Comparison of ENCODE assay signal across 9 mouse cellular contexts in the genomic region with DNA sequence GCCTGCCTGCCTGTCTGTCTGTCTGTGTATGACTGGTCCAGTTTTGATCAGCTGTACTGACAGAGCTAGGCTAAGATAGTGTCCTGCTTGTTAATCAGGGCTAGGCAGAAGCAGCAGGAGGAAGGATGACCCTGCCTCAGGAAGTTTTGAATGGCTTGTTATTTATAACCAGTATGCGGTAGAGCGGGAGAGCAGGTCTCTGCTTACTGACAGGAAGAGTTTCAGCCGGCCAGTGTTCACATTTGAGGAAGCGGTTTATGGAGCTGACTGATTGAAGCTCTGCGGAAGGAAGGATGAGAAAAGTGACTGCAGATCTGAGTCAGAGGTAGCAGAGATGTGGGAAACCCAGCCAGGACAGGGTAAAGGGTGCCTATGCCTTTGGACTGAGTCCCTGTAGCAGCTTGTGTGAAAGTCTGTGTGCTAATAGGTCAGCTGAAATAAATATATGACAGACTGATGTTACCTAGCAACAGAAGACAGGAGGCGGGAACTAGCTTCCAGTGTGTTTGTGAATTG. TPM values are rescaled to one million over a fixed set of nuclear protein-coding genes. Genes with fewer than 3 reads are reported as not detected.
DNase-seq lines count a peak whose midpoint lies in the region; ATAC-seq and TF ChIP-seq lines count a peak whose summit lies in the region.
"Had no signal": no experiment of that assay in that cellular context is flagged by ENCODE, and none has a peak within 500 bp of the region (broad histone marks: within the 10 kb centered on the region; RNA-seq: fewer than 3 reads in every experiment).

No protein-coding gene starts in this region.

- peak; percentile 7 for DNase-seq in left cerebral cortex, adult 11 months (ENCODE audit: low spot score)
- DNase-seq in left cerebral cortex, postnatal 36 days (ENCODE audit: low spot score in 2 of 2) = no peak
- DNase-seq in c-Kit-positive CD71-positive TER-119-positive erythroid progenitor cells, embryonic 14.5 days (ENCODE audit: low spot score) = peak; percentile 69
- peak; percentile 53 for DNase-seq in heart, postnatal 0 days (ENCODE audit: low spot score)
- peak; percentile 33 to 59 for DNase-seq in kidney, postnatal 25 days
- DNase-seq in lung, postnatal 0 days (ENCODE audit: low spot score) = peak; percentile 73
- peak; percentile 69 for DNase-seq in retina, postnatal 1 day
- DNase-seq in testis, postnatal 14 days (ENCODE audit: low spot score) = no peak

- TF ChIP-seq CTCF in heart, postnatal 0 days (IDR thresholded peaks at IDR 0.05; ENCODE audit: low read depth) = no peak
- no peak for TF ChIP-seq CTCF in lung, postnatal 0 days (IDR thresholded peaks at IDR 0.05)

- intact Hi-C loops in left cerebral cortex, postnatal 36 days (cut with DNase I) = no loop called here

- no peak overlapping the region for H3K4me3 ChIP-seq in heart, postnatal 0 days (ENCODE audit: low read depth, low read length)
- no peak overlapping the region for H3K4me3 ChIP-seq in lung, postnatal 0 days (ENCODE audit: low read depth, low read length)

- no peaks in the 10 kb centered on the region for H3K27me3 ChIP-seq in heart, postnatal 0 days (ENCODE audit: control insufficient read depth, insufficient read depth, low read length)
- no peaks in the 10 kb centered on the region for H3K27me3 ChIP-seq in lung, postnatal 0 days (replicated peaks; ENCODE audit: insufficient read depth, low read length)

- no peaks in the 10 kb centered on the region for H3K9me3 ChIP-seq in heart, postnatal 0 days (replicated peaks; ENCODE audit: control insufficient read depth, low read length)
- H3K9me3 ChIP-seq in lung, postnatal 0 days (ENCODE audit: low read length) = no peaks in the 10 kb centered on the region

- peaks cover 5% of the 10 kb centered on the region; the same call in 1 of the 2 replicates for H3K36me3 ChIP-seq in heart, postnatal 0 days (replicated peaks; ENCODE audit: control insufficient read depth, insufficient read depth, low read length)
- no peaks in the 10 kb centered on the region for H3K36me3 ChIP-seq in lung, postnatal 0 days (ENCODE audit: insufficient read depth, low read length)

- no peak for TF ChIP-seq EP300 in heart, postnatal 0 days (IDR thresholded peaks at IDR 0.05; ENCODE audit: low read depth)
- peak; percentile 47; the same call in 1 of the 2 replicates for TF ChIP-seq EP300 in lung, postnatal 0 days (IDR thresholded peaks at IDR 0.05)

- peak overlapping the region; percentile 43 for H3K27ac ChIP-seq in heart, postnatal 0 days (ENCODE audit: low read depth)
- peak overlapping the region; percentile 43; the same call in 1 of the 2 replicates for H3K27ac ChIP-seq in lung, postnatal 0 days (ENCODE audit: low read length)

- H3K9ac ChIP-seq in heart, postnatal 0 days (replicated peaks; ENCODE audit: low read depth, low read length) = no peak overlapping the region
- no peak overlapping the region for H3K9ac ChIP-seq in lung, postnatal 0 days (replicated peaks; ENCODE audit: low read depth)

- ATAC-seq in heart, postnatal 0 days (ENCODE audit: insufficient read depth, low read depth) = peak; percentile 64
- ATAC-seq in lung, postnatal 0 days = peak; percentile 86

- peak overlapping the region; percentile 22; the same call in 1 of the 2 replicates for H3K4me2 ChIP-seq in heart, postnatal 0 days (ENCODE audit: low read depth, low read length)
- peak overlapping the region; percentile 19; the same call in 1 of the 2 replicates for H3K4me2 ChIP-seq in lung, postnatal 0 days (replicated peaks; ENCODE audit: low read depth, low read length)

- WGBS in heart, postnatal 0 days = 24% methylated on average over 6 of the region's 6 CpGs
- WGBS in lung, postnatal 0 days = 19% methylated on average over 6 of the region's 6 CpGs

- H3K4me1 ChIP-seq in heart, postnatal 0 days (ENCODE audit: control insufficient read depth, insufficient read depth) = no peaks in the 10 kb centered on the region; the same call in none of the 2 replicates
- H3K4me1 ChIP-seq in lung, postnatal 0 days (ENCODE audit: insufficient read depth, low read depth, low read length) = peaks cover 10% of the 10 kb centered on the region; the same call in 1 of the 2 replicates

RNA-seq across cellular contexts. Expression of gene Dennd2c, which starts 27.9 kb away (rescaled TPM):
- under 1 TPM; 0.39 to 0.45 TPM for total RNA-seq in left cerebral cortex, postnatal 36 days (2021)
- 3.9 and 4.0 TPM in 2 replicates for total RNA-seq in heart, postnatal 0 days (2014; rRNA removed; ENCODE audit: low replicate concordance)
- 1.6 and 1.7 TPM in 2 replicates for polyA plus RNA-seq in heart, postnatal 0 days (2015; fragmentation: Nextera tagmentation; extraction: Ambion mirVana)
- polyA plus RNA-seq in lung, postnatal 0 days (2015; fragmentation: Nextera tagmentation; extraction: Ambion mirVana) = 3.4 and 3.5 TPM in 2 replicates

RNA-seq across cellular contexts. Expression of gene Bcas2, which starts 41.2 kb away (rescaled TPM):
- 10 to 100 TPM; 67.6 to 79.7 TPM for total RNA-seq in left cerebral cortex, postnatal 36 days (2021)
- 32.0 and 33.0 TPM in 2 replicates for total RNA-seq in heart, postnatal 0 days (2014; rRNA removed; ENCODE audit: low replicate concordance)
- 96.8 and 102 TPM in 2 replicates for polyA plus RNA-seq in heart, postnatal 0 days (2015; fragmentation: Nextera tagmentation; extraction: Ambion mirVana)
- polyA plus RNA-seq in lung, postnatal 0 days (2015; fragmentation: Nextera tagmentation; extraction: Ambion mirVana) = 89.8 and 95.0 TPM in 2 replicates

RNA-seq across cellular contexts. Expression of gene Ampd1, which starts 56.5 kb away (rescaled TPM):
- not detected for total RNA-seq in left cerebral cortex, postnatal 36 days (2021)
- not detected in 2 replicates for total RNA-seq in heart, postnatal 0 days (2014; rRNA removed; ENCODE audit: low replicate concordance)
- not detected in 2 replicates for polyA plus RNA-seq in heart, postnatal 0 days (2015; fragmentation: Nextera tagmentation; extraction: Ambion mirVana)
- polyA plus RNA-seq in lung, postnatal 0 days (2015; fragmentation: Nextera tagmentation; extraction: Ambion mirVana) = 0.44 and 0.45 TPM in 2 replicates
- polyA plus RNA-seq: cerebellum, adult 2 months had no signal

Comparison
In these comparisons a context has a peak if more than half of its experiments do, and no peak if none do; other contexts are left out.
1. DNase-seq: peak in left cerebral cortex, adult 11 months (single experiment), c-Kit-positive CD71-positive TER-119-positive erythroid progenitor cells, embryonic 14.5 days (single experiment), heart, postnatal 0 days (single experiment), kidney, postnatal 25 days (2 of 2), lung, postnatal 0 days (single experiment) and retina, postnatal 1 day (single experiment); none in left cerebral cortex, postnatal 36 days (0 of 2) and testis, postnatal 14 days (single experiment).